Mouse (Mus musculus) left cerebral cortex, adult 2 months (tissue): Measurements from ENCODE around the gene Grm3. TPM values are rescaled to one million over a fixed set of nuclear protein-coding genes. Genes with fewer than 3 reads are reported as not detected.
A peak's percentile ranks its signal among the peaks of the same experiment; 100 is the strongest.

ENCODE experiments used
- DNase-seq, 2 experiments: peaks; one replicate each; pipeline ENCODE4 v3.0.0; 2021 to 2022; ENCODE audit warnings: low spot score in 2 of 2, mixed read lengths in 1 of 2; ENCODE audit errors: extremely low spot score in 1 of 2
- H3K27ac ChIP-seq: fragments of 200-600 bp; 2 replicates; pipeline ENCODE4 v1.8.1; 2022
- H3K4me3 ChIP-seq: fragments of 200-600 bp; 2 replicates; pipeline ENCODE4 v1.8.1; 2022
- CTCF ChIP-seq: fragments of 200-600 bp; IDR thresholded peaks from 2 replicates; pipeline ENCODE4 v1.8.1; 2022; ENCODE audit warnings: antibody characterized with exemption, mild to moderate bottlenecking, moderate library complexity
- intact Hi-C: fragments of 180-260 bp; cut with DNase I; formaldehyde crosslinking; loops from one replicate; pipeline ENCODE4 v1.15.1; 2025
- total RNA-seq, 2 experiments: library from RNA; stranded (reverse); gene quantifications; 2 replicates each; pipeline ENCODE4 v1.2.3; 2021

The Grm3 gene
- total RNA-seq, 2 experiments from 2014 or later = 118 to 126 TPM

DNA sequence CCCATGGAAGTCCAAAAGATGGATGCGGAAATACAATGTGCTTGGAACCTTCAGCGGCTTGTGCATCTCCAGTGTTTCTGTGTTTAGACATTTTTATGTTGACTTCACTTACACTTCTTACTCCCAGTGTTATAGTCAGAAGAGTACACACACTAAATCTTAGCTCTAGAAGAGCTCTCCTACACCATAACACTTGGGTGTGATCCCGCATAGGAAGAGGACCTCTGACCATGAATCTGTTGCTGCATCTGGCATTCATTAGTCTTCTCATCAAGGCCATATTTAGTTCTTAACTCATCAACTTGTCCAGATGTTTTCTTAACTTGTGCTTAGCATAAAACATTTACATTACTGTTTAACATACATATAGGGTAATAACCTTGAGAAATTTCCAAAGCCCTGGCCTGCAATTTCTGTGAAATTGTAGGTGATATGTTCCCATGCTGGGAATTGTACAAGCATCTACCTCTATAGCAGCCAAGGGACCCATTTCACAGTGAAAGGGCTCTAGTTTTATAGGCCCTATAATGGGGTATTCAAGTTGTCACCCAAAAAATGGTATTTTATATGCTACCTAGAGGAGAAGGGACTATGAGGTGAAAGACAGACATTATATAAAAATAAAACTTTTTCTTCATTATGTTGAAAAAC lies 103.4 kb downstream of the Grm3 start:
- H3K4me3 ChIP-seq = no peak overlapping the region
- TF ChIP-seq CTCF = no peak
- intact Hi-C loops = no loop called here
- no peak for DNase-seq
- no peak overlapping the region for H3K27ac ChIP-seq

DNA sequence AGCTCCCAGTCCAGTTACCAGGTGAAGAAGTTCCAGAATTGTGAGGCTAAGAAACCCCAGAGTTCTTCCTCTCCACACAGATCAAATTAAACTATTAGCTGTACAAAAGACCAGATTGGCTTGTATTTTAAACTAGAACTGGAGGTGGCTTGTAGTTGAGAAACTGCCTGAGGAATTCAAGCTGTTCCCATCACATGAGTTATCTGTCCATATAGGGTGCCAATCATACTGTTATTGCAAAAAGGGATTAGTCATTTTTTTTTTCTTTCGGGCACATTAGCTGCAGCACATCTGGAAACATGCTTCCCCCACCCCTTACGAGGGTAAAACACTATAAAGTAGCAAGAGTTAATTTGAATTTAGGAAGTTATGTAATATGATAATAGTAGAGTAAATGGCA lies 145.9 kb downstream of the Grm3 start:
- DNase-seq = no peak
- Histone ChIP-seq H3K4me3 (no peak overlapping the region), H3K27ac (peak overlapping the region; percentile 86)
- intact Hi-C loops = loop anchor here (10.0 kb wide), 1 partner anchor 986 kb away; no protein-coding TSS in a partner anchor
- TF ChIP-seq CTCF = no peak

DNA sequence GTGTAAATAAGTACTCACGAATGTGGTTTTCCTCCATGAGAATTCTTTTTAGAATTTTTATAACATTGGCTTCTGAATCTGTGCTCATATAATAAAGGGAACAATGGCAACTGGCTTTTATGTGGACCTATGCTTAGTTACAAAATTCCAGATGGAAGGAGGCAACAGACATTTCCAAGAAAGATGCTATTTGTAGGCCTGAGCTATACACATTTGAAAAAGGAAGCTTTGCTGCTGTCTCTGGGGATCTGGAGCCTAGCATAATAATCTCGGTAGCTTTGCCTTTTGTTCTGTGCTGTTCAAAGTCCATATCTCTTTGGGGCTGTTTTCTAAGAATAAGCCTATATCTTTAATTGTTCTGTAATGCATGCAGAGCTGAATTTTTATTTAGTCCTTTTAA lies 146.4 kb downstream of the Grm3 start:
- TF ChIP-seq CTCF = no peak
- intact Hi-C loops = loop anchor here (10.0 kb wide), 1 partner anchor 986 kb away; no protein-coding TSS in a partner anchor
- no peak for DNase-seq
- H3K27ac ChIP-seq = peak overlapping the region; percentile 86
- H3K4me3 ChIP-seq = no peak overlapping the region

DNA sequence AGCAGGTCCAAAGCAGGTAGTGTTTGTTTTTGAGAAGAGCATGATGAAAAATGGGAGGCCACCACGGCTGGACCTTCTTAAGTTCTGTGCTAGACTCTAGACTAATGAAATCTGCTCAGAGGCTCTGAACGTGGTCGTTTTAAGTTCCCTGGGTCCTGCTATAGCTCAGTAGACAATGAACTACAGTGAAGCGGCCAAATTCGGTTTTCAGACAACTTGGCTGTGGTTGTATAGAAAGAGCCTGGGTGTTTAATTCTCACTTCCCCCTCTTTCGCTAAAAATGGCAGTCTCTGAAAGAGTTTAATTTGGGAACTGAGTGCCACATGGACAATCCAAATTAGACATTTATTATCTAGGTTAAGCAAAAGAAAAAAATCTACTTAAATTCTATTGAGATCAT lies 154.0 kb downstream of the Grm3 start:
- no peak overlapping the region for H3K4me3 ChIP-seq
- TF ChIP-seq CTCF = no peak
- DNase-seq = peak in 1 of 2 experiments; percentile 21
- intact Hi-C loops = loop anchor here (2.0 to 10.0 kb wide), 2 partner anchors 76 to 994 kb away; no protein-coding TSS in a partner anchor
- H3K27ac ChIP-seq = peak overlapping the region; percentile 83

DNA sequence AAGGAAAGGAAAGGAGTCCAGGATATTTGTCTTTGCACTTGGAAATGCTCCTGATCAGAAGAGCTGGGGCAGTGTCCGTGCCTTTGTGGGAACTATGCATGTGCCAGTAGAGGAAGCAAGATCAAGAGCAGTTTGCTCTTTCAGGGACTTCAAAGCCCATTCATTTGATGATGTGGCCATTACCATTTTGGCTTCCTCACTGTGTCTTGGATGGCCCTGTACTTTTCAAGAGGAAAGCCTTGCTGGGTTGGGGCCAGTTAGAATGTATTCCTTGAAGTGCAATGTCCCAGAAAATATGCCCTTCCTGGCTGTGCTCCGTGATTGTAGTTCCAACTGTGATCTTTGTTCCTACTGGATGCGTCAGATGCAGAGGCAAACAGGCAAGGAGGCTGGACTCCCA lies 167.3 kb downstream of the Grm3 start:
- intact Hi-C loops = no loop called here
- H3K4me3 ChIP-seq = no peak overlapping the region
- TF ChIP-seq CTCF = no peak
- peak overlapping the region; percentile 71; the same call in 1 of the 2 replicates for H3K27ac ChIP-seq
- peak in 1 of 2 experiments; percentile 19 for DNase-seq

DNA sequence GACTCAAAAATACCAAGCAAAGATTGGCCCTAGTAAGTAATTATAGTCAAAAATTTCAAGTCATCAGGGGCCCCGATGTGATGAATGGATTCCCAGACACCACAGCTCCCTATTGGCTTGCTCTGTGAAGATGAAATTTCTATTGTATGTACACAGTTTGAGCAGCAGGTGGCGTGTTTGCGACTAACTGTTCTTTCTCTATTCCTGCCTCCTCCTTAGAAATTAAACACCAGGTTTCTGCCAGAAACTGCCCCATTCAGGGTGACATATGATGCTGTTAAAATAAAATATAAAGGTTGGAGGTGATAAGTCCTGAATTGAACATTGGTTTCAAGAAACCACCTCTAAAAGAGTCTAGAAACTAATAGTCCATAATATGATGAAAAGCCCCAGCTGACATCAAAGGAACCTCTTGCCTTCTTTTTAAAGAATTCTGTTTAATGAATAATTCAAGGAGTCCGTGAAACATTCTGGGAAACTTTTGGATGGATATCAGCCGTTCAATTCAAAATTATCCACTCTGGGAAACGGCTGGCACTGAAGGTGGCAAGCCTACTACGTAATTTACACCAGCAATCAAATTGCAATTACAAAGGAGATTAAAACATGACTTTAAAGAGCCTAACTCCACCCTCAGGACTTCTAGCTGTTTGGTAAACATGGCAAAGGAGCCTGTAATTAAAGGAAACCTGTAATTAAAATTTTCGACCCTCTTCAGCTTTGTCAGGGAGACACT lies 184.0 kb downstream of the Grm3 start:
- intact Hi-C loops = loop anchor here (2.0 to 5.0 kb wide), 2 partner anchors 181 to 1092 kb away; no protein-coding TSS in a partner anchor
- peak; percentile 70 for TF ChIP-seq CTCF
- DNase-seq = peak; percentile 45 to 51
- no peak overlapping the region for H3K4me3 ChIP-seq
- H3K27ac ChIP-seq = peak overlapping the region; percentile 60; the same call in 1 of the 2 replicates

DNA sequence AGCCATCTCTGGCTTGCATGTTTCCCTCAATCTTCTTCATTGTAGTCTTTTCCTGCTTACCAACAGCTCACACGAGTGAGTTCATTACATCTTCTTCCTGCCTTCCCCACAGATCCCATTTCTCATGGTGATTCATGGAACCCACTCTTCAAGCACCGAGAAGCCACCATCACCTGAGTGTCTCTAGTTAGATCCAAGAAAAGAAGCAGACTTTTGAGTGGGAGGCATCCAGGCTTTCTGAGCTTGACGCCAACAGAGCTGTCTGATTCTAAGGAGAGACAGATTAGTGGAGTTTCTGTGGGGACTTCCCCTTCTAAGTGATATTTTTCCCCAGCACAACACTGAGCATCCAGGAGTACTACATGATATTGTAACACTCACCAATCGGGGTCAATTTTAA lies 199.5 kb downstream of the Grm3 start:
- DNase-seq = no peak
- H3K27ac ChIP-seq = no peak overlapping the region
- intact Hi-C loops = no loop called here
- no peak overlapping the region for H3K4me3 ChIP-seq
- TF ChIP-seq CTCF = no peak

DNA sequence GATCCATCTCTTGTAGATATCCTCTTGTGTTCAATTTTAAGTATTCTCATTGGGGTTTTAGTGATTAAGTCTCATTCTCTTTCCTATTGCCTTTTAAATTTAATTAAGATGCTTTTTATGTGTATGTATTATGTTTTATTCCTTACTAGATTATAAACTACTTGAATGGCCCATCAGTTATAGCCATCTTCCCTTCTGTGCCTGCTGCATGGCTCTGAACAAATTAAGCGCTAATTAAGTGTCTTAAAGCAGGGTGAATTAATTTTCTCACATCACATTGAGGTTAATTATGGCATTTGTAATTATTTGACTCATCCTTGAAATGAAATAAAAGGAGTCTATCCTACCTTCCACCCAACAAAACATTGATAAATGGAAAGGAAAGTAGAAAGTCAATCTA lies 213.9 kb downstream of the Grm3 start:
- intact Hi-C loops = no loop called here
- no peak for TF ChIP-seq CTCF
- no peak overlapping the region for H3K27ac ChIP-seq
- no peak overlapping the region for H3K4me3 ChIP-seq
- DNase-seq = no peak

DNA sequence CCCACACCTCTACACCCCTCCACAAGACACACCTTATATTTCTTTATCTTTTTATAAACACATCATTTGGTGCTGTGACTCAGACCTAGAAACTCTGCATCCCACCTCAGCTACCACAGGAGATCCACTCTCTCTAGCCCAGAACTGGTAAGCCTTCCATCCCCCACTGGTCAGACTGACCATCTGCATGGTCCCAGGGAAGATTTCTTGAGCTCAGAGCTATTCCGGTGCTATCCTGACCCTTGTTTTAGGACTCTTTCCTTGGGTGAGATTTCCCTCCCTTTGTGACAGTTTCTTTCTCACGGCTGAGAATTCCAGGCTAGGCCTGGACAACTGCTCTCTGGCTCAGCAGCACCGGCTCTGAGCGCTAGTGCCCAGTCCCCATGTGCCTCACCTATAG lies 227.7 kb downstream of the Grm3 start:
- no peak for DNase-seq
- TF ChIP-seq CTCF = no peak
- Histone ChIP-seq H3K4me3 (no peak overlapping the region), H3K27ac (no peak overlapping the region)
- intact Hi-C loops = no loop called here

DNA sequence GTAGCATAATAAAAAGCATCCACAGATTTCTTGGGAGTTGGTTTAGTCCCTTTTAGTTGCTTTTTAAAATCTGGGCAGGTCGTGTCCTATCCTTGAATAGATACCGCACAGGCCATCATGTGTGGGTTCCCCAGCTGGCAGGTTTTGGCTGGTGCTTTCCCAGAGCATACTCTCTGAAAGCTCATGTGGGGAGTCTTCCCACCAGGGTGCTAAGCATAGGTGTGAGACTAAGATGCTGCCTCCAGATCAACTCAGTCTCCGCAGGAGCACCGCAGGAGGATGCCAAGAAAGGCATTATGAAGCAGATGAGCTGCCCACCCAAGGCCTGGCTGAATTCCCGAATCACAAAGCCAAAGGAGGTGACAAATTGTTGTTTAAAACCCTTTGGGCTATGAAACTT lies 229.5 kb downstream of the Grm3 start:
- no peak for TF ChIP-seq CTCF
- DNase-seq = peak; percentile 37 to 60
- intact Hi-C loops = loop anchor here (2.0 kb wide), 2 partner anchors 75 to 167 kb away; no protein-coding TSS in a partner anchor
- Histone ChIP-seq H3K27ac (peak overlapping the region; percentile 64), H3K4me3 (no peak overlapping the region)

DNA sequence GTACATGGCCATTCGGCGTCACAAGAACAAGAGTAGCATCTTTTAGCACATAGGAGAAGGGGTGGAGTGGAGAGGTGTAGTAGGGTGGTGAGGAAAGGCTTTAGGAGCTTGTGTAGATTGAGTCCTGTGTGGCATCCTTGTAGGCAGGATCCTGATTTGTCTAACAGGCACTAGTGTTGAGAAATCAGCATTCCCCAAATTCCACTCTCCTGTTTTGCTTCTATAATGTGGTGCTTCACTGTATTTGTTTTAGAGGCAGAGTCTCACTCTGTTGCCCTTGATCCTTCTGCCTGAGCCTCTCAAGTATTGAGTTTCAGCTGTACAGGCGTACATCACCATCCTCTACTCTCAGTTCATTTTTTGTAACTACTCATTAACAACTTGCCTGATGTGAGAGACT lies 247.4 kb downstream of the Grm3 start:
- TF ChIP-seq CTCF = no peak

DNA sequence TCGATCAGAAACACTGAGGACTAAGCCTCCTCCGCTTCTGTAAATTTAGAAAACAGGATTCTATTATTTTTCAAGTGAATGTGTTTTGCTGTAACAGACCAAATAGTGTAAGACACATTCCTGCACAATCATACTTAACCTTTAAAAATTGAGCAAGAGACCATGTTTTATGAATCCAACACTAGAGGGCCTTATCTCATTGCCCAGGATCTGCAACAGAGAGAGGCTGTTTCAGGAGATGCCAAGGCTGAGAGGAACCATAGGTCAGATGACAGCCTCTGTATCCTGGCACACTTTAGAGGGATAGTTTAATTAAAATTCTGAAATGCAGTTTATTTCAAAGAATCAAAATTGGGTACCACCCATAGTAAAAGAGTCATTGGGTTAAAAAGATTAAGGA lies 271.7 kb downstream of the Grm3 start:
- intact Hi-C loops = loop anchor here (10.0 kb wide), 1 partner anchor 492 kb away; no protein-coding TSS in a partner anchor
- no peak overlapping the region for H3K4me3 ChIP-seq
- H3K27ac ChIP-seq = no peak overlapping the region
- DNase-seq = no peak
- peak; percentile 63 for TF ChIP-seq CTCF

More for the DNA sequence above, 247.4 kb downstream of the Grm3 start:
- Histone ChIP-seq H3K4me3 (no peak overlapping the region), H3K27ac (no peak overlapping the region)
- no peak for DNase-seq
- intact Hi-C loops = no loop called here
